Mouse (Mus musculus) intestine, postnatal 0 days (tissue): ENCODE results near the gene Npm3. TPM values are rescaled to one million over a fixed set of nuclear protein-coding genes. Genes with fewer than 3 reads are reported as not detected.

Experiments
- ATAC-seq: fragments of 200-750 bp; cut with Nextera tagmentation; 2 replicates; pipeline ENCODE4 v1.8.0; 2017; ENCODE audit warnings: mild to moderate bottlenecking, moderate TSS enrichment, moderate library complexity
- H3K27ac ChIP-seq: fragments of 300-500 bp; sonication (generic); 2 replicates; pipeline ENCODE4 v1.5.1; 2014; ENCODE audit warnings: mild to moderate bottlenecking, low read depth, low read length, moderate library complexity
- H3K27me3 ChIP-seq: fragments of 300-500 bp; sonication (generic); replicated peaks from 2 replicates; pipeline ENCODE4 v1.6.1; 2014; ENCODE audit warnings: low read length, mixed read lengths; ENCODE audit not compliant: control insufficient read depth, insufficient read depth
- H3K36me3 ChIP-seq: fragments of 300-500 bp; sonication (generic); 2 replicates; pipeline ENCODE4 v1.6.1; 2014; ENCODE audit warnings: mild to moderate bottlenecking, moderate library complexity; ENCODE audit not compliant: control insufficient read depth, insufficient read depth
- H3K4me1 ChIP-seq: fragments of 300-500 bp; sonication (generic); replicated peaks from 2 replicates; pipeline ENCODE4 v1.6.1; 2014; ENCODE audit warnings: antibody characterized with exemption, low read length, mixed read lengths; ENCODE audit not compliant: control insufficient read depth, insufficient read depth
- H3K4me2 ChIP-seq: fragments of 300-500 bp; sonication (generic); replicated peaks from 2 replicates; pipeline ENCODE4 v1.6.1; 2014; ENCODE audit warnings: low read depth, mild to moderate bottlenecking, moderate library complexity
- H3K4me3 ChIP-seq: fragments of 300-500 bp; sonication (generic); 2 replicates; pipeline ENCODE4 v1.5.1; 2014; ENCODE audit warnings: low read depth, low read length
- H3K9ac ChIP-seq: fragments of 300-500 bp; sonication (generic); 2 replicates; pipeline ENCODE4 v1.6.1; 2014; ENCODE audit warnings: mild to moderate bottlenecking, low read depth, low read length
- H3K9me3 ChIP-seq: fragments of 300-500 bp; sonication (generic); 2 replicates; pipeline ENCODE4 v1.6.1; 2016; ENCODE audit warnings: mixed run types; ENCODE audit not compliant: control insufficient read depth
- CTCF ChIP-seq: sonication (generic); IDR thresholded peaks from 2 replicates; pipeline ENCODE4 v1.5.1; 2016; ENCODE audit warnings: low read depth, mild to moderate bottlenecking, control low read depth, antibody characterized with exemption, moderate library complexity
- WGBS: fragments of 180-500 bp; shearing (Covaris S2); extraction: QIAGEN DNeasy Blood & Tissue Kit; methylation state at CpG from one replicate; pipeline ENCODE4 v1.1.7; 2014; 5-methylcytosine and 5-hydroxymethylcytosine counted together
- polyA plus RNA-seq: library from polyadenylated mRNA; unstranded; fragments of >200 nt; fragmentation: Nextera tagmentation; extraction: Ambion mirVana; gene quantifications from 2 replicates; pipeline ENCODE4 v1.2.1, GENCODE M21; 2015

The Npm3 gene
- polyA plus RNA-seq, 1 experiment from 2014 or later, result 9.0 TPM

GRCm38 (mm10) chr19:45730042-45730441 is 19.3 kb downstream of the Npm3 start:
- no peak for TF ChIP-seq CTCF
- no peaks in the 10 kb centered on the region for H3K36me3 ChIP-seq

DNA sequence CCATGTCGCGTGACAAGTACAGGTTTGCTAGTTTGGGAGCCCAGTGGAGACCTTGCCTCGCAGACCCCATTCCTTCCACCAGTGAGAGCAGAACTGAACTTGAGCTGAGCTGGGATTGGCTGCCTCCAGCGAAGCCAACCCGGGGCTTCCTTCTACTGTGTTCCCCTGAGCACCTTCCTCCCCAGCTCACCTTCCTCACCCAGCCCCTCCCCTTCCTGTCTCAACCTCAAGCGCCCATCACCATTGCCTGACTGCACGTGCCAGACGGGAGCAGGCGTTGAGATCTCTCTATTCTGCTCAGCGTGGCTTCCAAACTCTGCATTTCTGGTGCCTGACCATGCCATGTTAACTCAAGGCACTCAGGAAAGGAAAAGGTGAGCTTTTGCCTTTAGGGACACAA is 22.2 kb downstream of the Npm3 start:
- Histone ChIP-seq H3K9me3 (no peaks in the 10 kb centered on the region), H3K4me3 (no peak overlapping the region), H3K4me1 (no peaks in the 10 kb centered on the region), H3K4me2 (no peak overlapping the region), H3K9ac (no peak overlapping the region), H3K36me3 (no peaks in the 10 kb centered on the region), H3K27me3 (no peaks in the 10 kb centered on the region), H3K27ac (no peak overlapping the region)
- 75% methylated on average over 10 of the region's 10 CpGs for WGBS
- ATAC-seq, result no peak
- TF ChIP-seq CTCF, result no peak

More at GRCm38 (mm10) chr19:45730042-45730441, 19.3 kb downstream of the Npm3 start:
- Histone ChIP-seq H3K27me3 (peaks cover 8% of the 10 kb centered on the region; the same call in 1 of the 2 replicates), H3K4me3 (no peak overlapping the region), H3K27ac (no peak overlapping the region), H3K9ac (no peak overlapping the region), H3K4me1 (no peaks in the 10 kb centered on the region), H3K9me3 (no peaks in the 10 kb centered on the region), H3K4me2 (no peak overlapping the region)
- WGBS, result 68% methylated on average over 8 of the region's 8 CpGs
- ATAC-seq, result no peak

- no peak overlapping the region for H3K4me2 ChIP-seq
- no peaks in the 10 kb centered on the region for H3K4me1 ChIP-seq
- ATAC-seq, result no peak
- H3K4me3 ChIP-seq, result no peak overlapping the region
- no peaks in the 10 kb centered on the region for H3K36me3 ChIP-seq
- no peaks in the 10 kb centered on the region for H3K9me3 ChIP-seq
- 49% methylated on average over 14 of the region's 14 CpGs for WGBS
- no peak overlapping the region for H3K27ac ChIP-seq
- H3K9ac ChIP-seq, result no peak overlapping the region
- TF ChIP-seq CTCF, result no peak
- H3K27me3 ChIP-seq, result no peaks in the 10 kb centered on the region
These were observed 23.6 kb downstream of the Npm3 start for GRCm38 (mm10) chr19:45725677-45726277.

DNA sequence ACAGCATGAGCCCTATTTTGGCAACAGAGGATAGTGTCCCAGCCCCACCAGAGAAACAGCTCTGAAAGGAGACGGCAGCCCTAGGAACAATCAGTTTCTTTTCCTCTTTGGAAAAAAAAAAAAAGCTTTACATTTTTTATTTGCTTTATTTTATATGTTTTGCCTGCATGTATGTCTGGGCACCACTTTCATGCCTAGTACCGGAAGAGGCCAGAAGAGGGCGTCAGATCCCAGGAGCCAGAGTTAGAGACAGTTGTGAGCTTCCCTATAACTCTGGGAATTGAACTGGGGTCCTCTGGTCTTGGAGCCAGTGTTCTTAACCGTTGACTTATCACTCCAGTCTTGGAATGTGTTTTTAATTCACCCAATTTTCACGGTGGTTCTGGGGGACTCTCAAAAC is 27.2 kb downstream of the Npm3 start:
- Histone ChIP-seq H3K27me3 (no peaks in the 10 kb centered on the region), H3K36me3 (no peaks in the 10 kb centered on the region), H3K4me3 (no peak overlapping the region), H3K4me1 (no peaks in the 10 kb centered on the region), H3K9me3 (no peaks in the 10 kb centered on the region), H3K4me2 (no peak overlapping the region), H3K27ac (no peak overlapping the region), H3K9ac (no peak overlapping the region)
- ATAC-seq, result no peak
- WGBS, result 66% methylated on average over 5 of the region's 5 CpGs
- peak; percentile 34; the same call in 1 of the 2 replicates for TF ChIP-seq CTCF

- 62% methylated on average over 3 of the region's 3 CpGs for WGBS
- no peaks in the 10 kb centered on the region for H3K9me3 ChIP-seq
- H3K4me2 ChIP-seq, result peak overlapping the region; percentile 14; the same call in 1 of the 2 replicates
- H3K4me3 ChIP-seq, result no peak overlapping the region
- H3K36me3 ChIP-seq, result no peaks in the 10 kb centered on the region
- no peak for ATAC-seq
- H3K4me1 ChIP-seq, result no peaks in the 10 kb centered on the region
- no peak overlapping the region for H3K27ac ChIP-seq
- TF ChIP-seq CTCF, result no peak
- no peak overlapping the region for H3K9ac ChIP-seq
- no peaks in the 10 kb centered on the region for H3K27me3 ChIP-seq
These were observed 31.1 kb downstream of the Npm3 start for GRCm38 (mm10) chr19:45718286-45718685.

DNA sequence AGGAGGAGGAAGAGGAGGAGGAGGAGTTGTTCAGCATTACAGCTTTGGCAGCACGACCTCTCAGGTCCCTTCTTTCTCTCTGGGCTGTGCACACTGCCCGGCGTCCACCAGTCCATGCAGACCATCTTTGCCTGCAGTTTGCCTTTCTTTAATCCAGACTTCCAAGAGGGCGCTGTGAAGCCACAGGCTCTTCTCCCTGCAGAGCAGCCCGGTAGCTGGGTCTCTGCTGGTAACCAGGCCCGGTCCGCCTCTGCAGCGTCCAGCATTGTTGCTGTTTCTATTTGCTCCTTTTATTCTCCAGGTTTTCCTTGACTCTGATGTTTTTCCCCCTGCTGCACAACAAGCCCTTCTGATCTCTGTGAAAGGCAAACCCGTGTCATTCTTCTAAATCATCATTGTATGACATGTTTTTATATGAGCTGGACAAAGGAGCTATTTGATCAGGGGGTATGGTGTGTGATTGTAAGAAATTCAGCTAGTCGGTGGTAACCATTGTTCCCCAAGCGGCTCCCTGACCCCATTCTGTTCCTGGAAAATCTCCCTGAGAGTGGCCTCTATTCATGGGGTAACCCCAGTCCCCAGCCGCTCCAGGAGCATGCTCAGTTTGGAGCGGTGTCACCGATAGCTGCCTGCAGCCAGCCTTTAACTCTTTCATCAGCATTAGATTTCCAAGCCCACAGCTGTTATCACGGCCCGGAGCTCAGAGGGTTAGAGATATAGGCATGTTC is 31.7 kb downstream of the Npm3 start:
- H3K9ac ChIP-seq, result no peak overlapping the region
- peak overlapping the region; percentile 14 for H3K4me2 ChIP-seq
- H3K4me3 ChIP-seq, result no peak overlapping the region
- no peaks in the 10 kb centered on the region for H3K36me3 ChIP-seq
- no peak overlapping the region for H3K27ac ChIP-seq
- H3K27me3 ChIP-seq, result no peaks in the 10 kb centered on the region
- H3K9me3 ChIP-seq, result no peaks in the 10 kb centered on the region
- peak; percentile 60 for TF ChIP-seq CTCF
- WGBS, result 15% methylated on average over 16 of the region's 16 CpGs
- no peaks in the 10 kb centered on the region for H3K4me1 ChIP-seq
- ATAC-seq, result no peak
